In the genomic region with DNA sequence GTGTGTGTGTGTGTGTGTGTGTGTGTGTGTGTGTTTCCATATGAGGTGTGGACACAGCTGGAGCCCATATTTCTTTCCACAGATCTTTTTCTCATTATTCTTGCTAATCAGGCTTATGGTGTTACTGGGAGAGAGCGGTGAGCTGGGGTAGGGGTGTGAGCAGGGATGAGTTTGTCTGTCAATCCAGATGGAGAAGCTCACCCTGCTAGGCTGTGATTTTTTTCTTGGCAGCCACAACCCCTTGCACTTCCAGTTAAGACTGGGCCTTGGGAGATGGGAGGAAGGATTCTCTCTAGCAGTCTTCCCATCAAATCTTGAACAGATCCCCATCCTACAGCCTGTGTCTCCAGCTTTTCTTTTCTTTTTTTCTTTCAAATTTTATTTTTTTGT, we compare ENCODE assay signal across 10 mouse cellular contexts. TPM values are rescaled to one million over a fixed set of nuclear protein-coding genes. Genes with fewer than 3 reads are reported as not detected.
DNase-seq lines count a peak whose midpoint lies in the region; ATAC-seq and TF ChIP-seq lines count a peak whose summit lies in the region.
"Had no signal": no experiment of that assay in that cellular context is flagged by ENCODE, and none has a peak within 500 bp of the region (broad histone marks: within the 10 kb centered on the region; RNA-seq: fewer than 3 reads in every experiment).

No protein-coding gene starts in this region.

- no peak overlapping the region for H3K4me2 ChIP-seq in intestine, embryonic 16.5 days (ENCODE audit: low read depth, low read length)
- H3K4me2 ChIP-seq: liver, embryonic 13.5 days had no signal

- WGBS in embryonic facial prominence, embryonic 10.5 days, result 69% methylated on average over 1 of the region's 1 CpGs
- 55% methylated on average over 1 of the region's 1 CpGs for WGBS in intestine, embryonic 16.5 days

- peaks cover 47% of the 10 kb centered on the region for H3K4me1 ChIP-seq in embryonic facial prominence, embryonic 10.5 days
- H3K4me1 ChIP-seq in intestine, embryonic 16.5 days (ENCODE audit: control insufficient read depth, insufficient read depth, low read length), result peaks cover 27% of the 10 kb centered on the region

- H3K9ac ChIP-seq in intestine, embryonic 16.5 days (ENCODE audit: low read depth, low read length), result no peak overlapping the region
- H3K9ac ChIP-seq: liver, embryonic 13.5 days had no signal

- H3K27ac ChIP-seq in gastrocnemius, adult 2 months, result peak overlapping the region; percentile 38; the same call in 1 of the 2 replicates
- 0 out of 2 replicates have a peak overlapping the region, but pooled peaks have one; percentile 55 for H3K27ac ChIP-seq in embryonic facial prominence, embryonic 10.5 days (replicated peaks)
- H3K27ac ChIP-seq in intestine, embryonic 16.5 days (ENCODE audit: low read length), result peak overlapping the region; percentile 66
- H3K27ac ChIP-seq: liver, embryonic 13.5 days had no signal

- H3K27me3 ChIP-seq in embryonic facial prominence, embryonic 10.5 days (replicated peaks; ENCODE audit: low read depth, poor library complexity, severe bottlenecking), result no peaks in the 10 kb centered on the region
- H3K27me3 ChIP-seq in intestine, embryonic 16.5 days (replicated peaks; ENCODE audit: control insufficient read depth, insufficient read depth, low read length), result no peaks in the 10 kb centered on the region

- no peak for TF ChIP-seq CTCF in gastrocnemius, adult 2 months (IDR thresholded peaks at IDR 0.05)

- peaks cover 90% of the 10 kb centered on the region for H3K36me3 ChIP-seq in embryonic facial prominence, embryonic 10.5 days (replicated peaks)
- H3K36me3 ChIP-seq in intestine, embryonic 16.5 days (ENCODE audit: control insufficient read depth, insufficient read depth, low read length), result peaks cover 6% of the 10 kb centered on the region; the same call in 1 of the 2 replicates
- H3K36me3 ChIP-seq: liver, embryonic 13.5 days had no signal

- intact Hi-C loops in gastrocnemius, adult 2 months (cut with DNase I), result no loop called here

- no peak for DNase-seq in gastrocnemius, adult 2 months
- no peak for DNase-seq in gastrocnemius, postnatal 25 days
- peak; percentile 31 for DNase-seq in layer of hippocampus, adult 9-11 months
- DNase-seq in layer of hippocampus, adult 9-10 months (ENCODE audit: low spot score), result no peak
- DNase-seq in embryonic facial prominence, embryonic 10.5 days (ENCODE audit: low spot score), result no peak
- no peak for DNase-seq in embryo, embryonic 9.5 days (ENCODE audit: extremely low spot score)
- no peak for DNase-seq in embryo, embryonic 10.5 days (ENCODE audit: low spot score)
- DNase-seq: cerebellum, postnatal 25 days; liver, embryonic 13.5 days had no signal

- ATAC-seq in intestine, embryonic 16.5 days, result no peak

- H3K4me3 ChIP-seq in gastrocnemius, adult 2 months, result no peak overlapping the region
- H3K4me3 ChIP-seq in embryonic facial prominence, embryonic 10.5 days, result no peak overlapping the region
- H3K4me3 ChIP-seq in intestine, embryonic 16.5 days (ENCODE audit: low read length), result no peak overlapping the region
- H3K4me3 ChIP-seq: liver, embryonic 13.5 days had no signal

- no peaks in the 10 kb centered on the region for H3K9me3 ChIP-seq in embryonic facial prominence, embryonic 10.5 days
- no peaks in the 10 kb centered on the region for H3K9me3 ChIP-seq in intestine, embryonic 16.5 days (ENCODE audit: control insufficient read depth, low read length)
- H3K9me3 ChIP-seq: liver, embryonic 13.5 days had no signal

RNA-seq across cellular contexts. Expression of a gene that starts 32.9 kb away (rescaled TPM):
- 10 to 100 TPM in 1 of 2 experiments, 1 to 10 TPM in 1; 9.8 to 11.0 TPM for total RNA-seq in gastrocnemius, adult 2 months (2021)
- 10 to 100 TPM; 10.8 to 12.0 TPM for total RNA-seq in gastrocnemius, postnatal 25 days (2021)
- polyA plus RNA-seq in embryonic facial prominence, embryonic 10.5 days (2016; fragmentation: Nextera tagmentation; extraction: Ambion mirVana), result 8.6 and 10.5 TPM in 2 replicates
- 5.2 and 5.3 TPM in 2 replicates for polyA plus RNA-seq in intestine, embryonic 16.5 days (2015; fragmentation: Nextera tagmentation; extraction: Ambion mirVana)

RNA-seq across cellular contexts. Expression of a gene that starts 48.0 kb away (rescaled TPM):
- total RNA-seq in gastrocnemius, adult 2 months (2021), result 10 to 100 TPM; 26.3 to 32.4 TPM
- 10 to 100 TPM; 26.6 to 29.2 TPM for total RNA-seq in gastrocnemius, postnatal 25 days (2021)
- polyA plus RNA-seq in embryonic facial prominence, embryonic 10.5 days (2016; fragmentation: Nextera tagmentation; extraction: Ambion mirVana), result 37.7 and 41.4 TPM in 2 replicates
- polyA plus RNA-seq in intestine, embryonic 16.5 days (2015; fragmentation: Nextera tagmentation; extraction: Ambion mirVana), result 19.1 and 24.1 TPM in 2 replicates

RNA-seq across cellular contexts. Expression of a gene that starts 52.6 kb away (rescaled TPM):
- 10 to 100 TPM; 16.4 to 18.6 TPM for total RNA-seq in gastrocnemius, adult 2 months (2021)
- 10 to 100 TPM; 14.5 to 17.3 TPM for total RNA-seq in gastrocnemius, postnatal 25 days (2021)
- polyA plus RNA-seq in embryonic facial prominence, embryonic 10.5 days (2016; fragmentation: Nextera tagmentation; extraction: Ambion mirVana), result 49.4 and 57.3 TPM in 2 replicates
- polyA plus RNA-seq in intestine, embryonic 16.5 days (2015; fragmentation: Nextera tagmentation; extraction: Ambion mirVana), result 48.0 and 53.7 TPM in 2 replicates
